Mouse (Mus musculus) brain, embryonic 14.5 days (tissue): ENCODE data around the gene Cyth3. TPM values are rescaled to one million over a fixed set of nuclear protein-coding genes. Genes with fewer than 3 reads are reported as not detected.

Experiments
- DNase-seq: peaks from one replicate; pipeline ENCODE4 v3.0.0-alpha.2; 2011; ENCODE audit warnings: low read depth
- CTCF ChIP-seq: fragments of 200-500 bp; IDR thresholded peaks from 2 replicates; pipeline ENCODE4 v1.5.1; 2012; ENCODE audit warnings: inconsistent platforms, mild to moderate bottlenecking, moderate library complexity, borderline replicate concordance; ENCODE audit not compliant: insufficient read depth, insufficient read length; ENCODE audit errors: extremely low read depth
- POLR2A ChIP-seq: fragments of 200-500 bp; IDR thresholded peaks from 2 replicates; pipeline ENCODE4 v1.6.1; 2012; ENCODE audit warnings: mild to moderate bottlenecking, inconsistent platforms, borderline replicate concordance; ENCODE audit not compliant: poor library complexity, insufficient read depth, insufficient read length, severe bottlenecking; ENCODE audit errors: extremely low read depth
- polyA plus RNA-seq: library from polyadenylated mRNA; depleted of rRNA; stranded (reverse); fragments of >200 nt; gene quantifications from 2 replicates; pipeline ENCODE4 v1.2.3, GENCODE M21; 2012

Cyth3 gene
- polyA plus RNA-seq, 1 experiment, result 35.3 TPM

- TF ChIP-seq POLR2A (no peak), CTCF (no peak)
- DNase-seq, result no peak
Measured at GRCm38 (mm10) chr5:143642262-143642831, 20.1 kb downstream of the Cyth3 start.

GRCm38 (mm10) chr5:143645976-143646375 lies 23.7 kb downstream of the Cyth3 start:
- DNase-seq, result no peak
- TF ChIP-seq POLR2A, result no peak
- no peak for TF ChIP-seq CTCF

GRCm38 (mm10) chr5:143647412-143647811 lies 25.2 kb downstream of the Cyth3 start:
- DNase-seq, result no peak
- no peak for TF ChIP-seq CTCF
- TF ChIP-seq POLR2A, result no peak

GRCm38 (mm10) chr5:143648058-143648457 lies 25.8 kb downstream of the Cyth3 start:
- no peak for DNase-seq
- TF ChIP-seq POLR2A (no peak), CTCF (no peak)

- no peak for TF ChIP-seq POLR2A
- TF ChIP-seq CTCF, result no peak
- DNase-seq, result no peak
Measured at GRCm38 (mm10) chr5:143649168-143649567, 26.9 kb downstream of the Cyth3 start.

GRCm38 (mm10) chr5:143651855-143652631 lies 29.8 kb downstream of the Cyth3 start:
- no peak for DNase-seq

GRCm38 (mm10) chr5:143653497-143653896 lies 31.2 kb downstream of the Cyth3 start:
- no peak for DNase-seq
- TF ChIP-seq POLR2A (no peak), CTCF (no peak)

More at GRCm38 (mm10) chr5:143651855-143652631, 29.8 kb downstream of the Cyth3 start:
- no peak for TF ChIP-seq POLR2A
- TF ChIP-seq CTCF, result no peak

- no peak for DNase-seq
- TF ChIP-seq CTCF (no peak), POLR2A (no peak)
Measured at GRCm38 (mm10) chr5:143654670-143655510, 32.6 kb downstream of the Cyth3 start.

- TF ChIP-seq CTCF, result no peak
- TF ChIP-seq POLR2A, result no peak
- no peak for DNase-seq
Measured at GRCm38 (mm10) chr5:143655511-143655943, 33.3 kb downstream of the Cyth3 start.

- TF ChIP-seq CTCF, result no peak
- no peak for TF ChIP-seq POLR2A
- DNase-seq, result no peak
Measured at GRCm38 (mm10) chr5:143656708-143657245, 34.5 kb downstream of the Cyth3 start.

GRCm38 (mm10) chr5:143659021-143659523 lies 36.8 kb downstream of the Cyth3 start:
- TF ChIP-seq POLR2A (no peak), CTCF (no peak)
- DNase-seq, result no peak

- no peak for DNase-seq
- no peak for TF ChIP-seq POLR2A
- TF ChIP-seq CTCF, result no peak
Measured at GRCm38 (mm10) chr5:143663074-143663687, 40.9 kb downstream of the Cyth3 start.
